Mouse (Mus musculus) adrenal gland (tissue): ENCODE measurements around the gene Zfp764.
"Not testable (repeated sequence)": the region's sequence is repeated elsewhere in the genome, so short reads cannot be mapped to it uniquely, and the experiment has no call there.

Experiments used
- intact Hi-C: fragments of 180-260 bp; cut with DNase I; formaldehyde crosslinking; loops from one replicate; pipeline ENCODE4 v1.15.1; 2025

The Zfp764 gene

GRCm38 (mm10) chr7:127392251-127392824 lies 14.3 kb downstream of the Zfp764 start:
- intact Hi-C loops = no loop called here

GRCm38 (mm10) chr7:127391538-127391937 lies 15.1 kb downstream of the Zfp764 start:
- intact Hi-C loops = no loop called here

GRCm38 (mm10) chr7:127390306-127390705 lies 16.3 kb downstream of the Zfp764 start:
- intact Hi-C loops = no loop called here

- intact Hi-C loops = not testable (repeated sequence)
These were observed 18.4 kb downstream of the Zfp764 start for GRCm38 (mm10) chr7:127388201-127388600.

- intact Hi-C loops = no loop called here
These were observed 19.8 kb downstream of the Zfp764 start, which contains the start of gene 9130019O22Rik for GRCm38 (mm10) chr7:127386641-127387392. 9130019O22Rik (minus strand) TSS chr7:127387166.

- intact Hi-C loops = not testable (repeated sequence)
These were observed 21.1 kb downstream of the Zfp764 start for GRCm38 (mm10) chr7:127385560-127385959.

GRCm38 (mm10) chr7:127378310-127378921 lies 28.2 kb downstream of the Zfp764 start:
- intact Hi-C loops = no loop called here

- intact Hi-C loops = not testable (repeated sequence)
These were observed 31.1 kb downstream of the Zfp764 start, which contains the start of gene Zfp747 for GRCm38 (mm10) chr7:127375271-127376245. Zfp747 (minus strand) TSS chr7:127376050.

- intact Hi-C loops = not testable (repeated sequence)
These were observed 34.8 kb downstream of the Zfp764 start for GRCm38 (mm10) chr7:127371870-127372269.

GRCm38 (mm10) chr7:127371213-127371612 lies 35.4 kb downstream of the Zfp764 start:
- intact Hi-C loops = no loop called here

GRCm38 (mm10) chr7:127366249-127366648 lies 40.4 kb downstream of the Zfp764 start:
- intact Hi-C loops = no loop called here

- intact Hi-C loops = loop anchor here (5.0 kb wide), 2 partner anchors 38 to 133 kb away; no protein-coding TSS in a partner anchor
These were observed 42.5 kb downstream of the Zfp764 start for GRCm38 (mm10) chr7:127364166-127364565.

- intact Hi-C loops = loop anchor here (5.0 kb wide), 2 partner anchors 39 to 134 kb away; no protein-coding TSS in a partner anchor
These were observed 43.1 kb downstream of the Zfp764 start for GRCm38 (mm10) chr7:127363475-127363921.

GRCm38 (mm10) chr7:127362418-127362817 lies 44.2 kb downstream of the Zfp764 start:
- intact Hi-C loops = loop anchor here (5.0 kb wide), 2 partner anchors 40 to 135 kb away; no protein-coding TSS in a partner anchor

- intact Hi-C loops = loop anchor here (5.0 kb wide), 2 partner anchors 41 to 136 kb away; no protein-coding TSS in a partner anchor
These were observed 45.2 kb downstream of the Zfp764 start for GRCm38 (mm10) chr7:127361449-127361848.

- intact Hi-C loops = loop anchor here (5.0 kb wide), 2 partner anchors 42 to 137 kb away; no protein-coding TSS in a partner anchor
These were observed 46.4 kb downstream of the Zfp764 start for GRCm38 (mm10) chr7:127360265-127360664.

GRCm38 (mm10) chr7:127358472-127358871 lies 48.1 kb downstream of the Zfp764 start:
- intact Hi-C loops = no loop called here

GRCm38 (mm10) chr7:127357871-127358270 lies 48.8 kb downstream of the Zfp764 start:
- intact Hi-C loops = no loop called here

- intact Hi-C loops = no loop called here
These were observed 50.8 kb downstream of the Zfp764 start for GRCm38 (mm10) chr7:127355796-127356195.
